ENCODE assay signal across 22 mouse cellular contexts in genomic region chr12:82089288-82089687, GRCm38 (mm10).
A peak's percentile ranks its signal among the peaks of the same experiment; 100 is the strongest.
DNase-seq lines count a peak whose midpoint lies in the region; ATAC-seq and TF ChIP-seq lines count a peak whose summit lies in the region.
"Had no signal": no experiment of that assay in that cellular context is flagged by ENCODE, and none has a peak within 500 bp of the region (broad histone marks: within the 10 kb centered on the region; RNA-seq: fewer than 3 reads in every experiment).

No protein-coding gene starts in this region.

- H3K36me3 ChIP-seq in intestine, postnatal 0 days (ENCODE audit: control insufficient read depth, insufficient read depth): no peaks in the 10 kb centered on the region
- H3K36me3 ChIP-seq in intestine, embryonic 16.5 days (ENCODE audit: control insufficient read depth, insufficient read depth, low read length): no peaks in the 10 kb centered on the region
- no peaks in the 10 kb centered on the region for H3K36me3 ChIP-seq in midbrain, postnatal 0 days (ENCODE audit: insufficient read depth, low read length)
- no peaks in the 10 kb centered on the region for H3K36me3 ChIP-seq in midbrain, embryonic 13.5 days
- H3K36me3 ChIP-seq: forebrain, embryonic 15.5 days; liver, embryonic 15.5 days; midbrain, embryonic 12.5 days had no signal

- no peak for ATAC-seq in intestine, postnatal 0 days
- ATAC-seq in intestine, embryonic 16.5 days: no peak
- ATAC-seq in midbrain, postnatal 0 days (ENCODE audit: low FRiP score): no peak
- no peak for ATAC-seq in midbrain, embryonic 13.5 days
- ATAC-seq: forebrain, embryonic 15.5 days; hindbrain, embryonic 16.5 days had no signal

- no peaks in the 10 kb centered on the region for H3K27me3 ChIP-seq in intestine, postnatal 0 days (replicated peaks; ENCODE audit: control insufficient read depth, insufficient read depth, low read length)
- H3K27me3 ChIP-seq in intestine, embryonic 16.5 days (replicated peaks; ENCODE audit: control insufficient read depth, insufficient read depth, low read length): no peaks in the 10 kb centered on the region
- no peaks in the 10 kb centered on the region for H3K27me3 ChIP-seq in midbrain, postnatal 0 days (ENCODE audit: insufficient read depth, low read length)
- H3K27me3 ChIP-seq in midbrain, embryonic 13.5 days: no peaks in the 10 kb centered on the region
- H3K27me3 ChIP-seq: forebrain, embryonic 15.5 days; liver, embryonic 15.5 days; midbrain, embryonic 12.5 days had no signal

- no peaks in the 10 kb centered on the region for H3K9me3 ChIP-seq in intestine, postnatal 0 days (ENCODE audit: control insufficient read depth)
- no peaks in the 10 kb centered on the region for H3K9me3 ChIP-seq in intestine, embryonic 16.5 days (ENCODE audit: control insufficient read depth, low read length)
- H3K9me3 ChIP-seq in midbrain, postnatal 0 days (ENCODE audit: low read length): no peaks in the 10 kb centered on the region
- no peaks in the 10 kb centered on the region for H3K9me3 ChIP-seq in midbrain, embryonic 13.5 days
- H3K9me3 ChIP-seq: forebrain, embryonic 15.5 days; liver, embryonic 15.5 days; midbrain, embryonic 12.5 days had no signal

- no peak overlapping the region for H3K9ac ChIP-seq in intestine, postnatal 0 days (ENCODE audit: low read depth, low read length)
- no peak overlapping the region for H3K9ac ChIP-seq in intestine, embryonic 16.5 days (ENCODE audit: low read depth, low read length)
- H3K9ac ChIP-seq in midbrain, postnatal 0 days (replicated peaks; ENCODE audit: low read length, poor library complexity, severe bottlenecking): no peak overlapping the region
- no peak overlapping the region for H3K9ac ChIP-seq in midbrain, embryonic 13.5 days (replicated peaks)
- H3K9ac ChIP-seq: forebrain, embryonic 15.5 days; liver, embryonic 15.5 days; midbrain, embryonic 12.5 days had no signal

- H3K4me2 ChIP-seq in intestine, postnatal 0 days (replicated peaks; ENCODE audit: low read depth): no peak overlapping the region
- H3K4me2 ChIP-seq in intestine, embryonic 16.5 days (ENCODE audit: low read depth, low read length): no peak overlapping the region
- no peak overlapping the region for H3K4me2 ChIP-seq in midbrain, postnatal 0 days (ENCODE audit: low read depth, low read length, poor library complexity, severe bottlenecking)
- H3K4me2 ChIP-seq in midbrain, embryonic 13.5 days (replicated peaks): no peak overlapping the region
- H3K4me2 ChIP-seq: forebrain, embryonic 15.5 days; heart, embryonic 11.5 days; liver, embryonic 15.5 days; midbrain, embryonic 12.5 days had no signal

- no peaks in the 10 kb centered on the region for H3K4me1 ChIP-seq in intestine, postnatal 0 days (replicated peaks; ENCODE audit: control insufficient read depth, insufficient read depth, low read length)
- peaks cover 6% of the 10 kb centered on the region; the same call in 1 of the 2 replicates for H3K4me1 ChIP-seq in intestine, embryonic 16.5 days (ENCODE audit: control insufficient read depth, insufficient read depth, low read length)
- H3K4me1 ChIP-seq in midbrain, postnatal 0 days (ENCODE audit: insufficient read depth, low read length): no peaks in the 10 kb centered on the region
- H3K4me1 ChIP-seq in midbrain, embryonic 13.5 days (replicated peaks): peaks cover 22% of the 10 kb centered on the region
- H3K4me1 ChIP-seq: liver, embryonic 15.5 days had no signal

- peak; percentile 28 for TF ChIP-seq CTCF in intestine, postnatal 0 days (IDR thresholded peaks at IDR 0.05; ENCODE audit: low read depth)
- TF ChIP-seq CTCF in midbrain, postnatal 0 days (IDR thresholded peaks at IDR 0.05): peak; percentile 28

- DNase-seq in midbrain, postnatal 0 days (ENCODE audit: low spot score): no peak
- DNase-seq in ZHBTc4 (ENCODE audit: low read depth, low spot score): peak; percentile 65
- no peak for DNase-seq in spleen, postnatal 14 days (ENCODE audit: low spot score in 2 of 2)
- DNase-seq in frontal cortex, adult 2 months (ENCODE audit: extremely low spot score in 1 of 2, low spot score in 1 of 2): no peak
- DNase-seq: adrenal gland, postnatal 36 days; cerebellum, adult 8-10 months; heart, postnatal 36 days; kidney, adult 8-10 months; kidney, postnatal 25 days; layer of hippocampus, postnatal 36 days; left cerebral cortex, postnatal 4 days; thymus, postnatal 14 days had no signal

- 89% methylated on average over 6 of the region's 6 CpGs for WGBS in intestine, postnatal 0 days
- 87% methylated on average over 6 of the region's 6 CpGs for WGBS in intestine, embryonic 16.5 days
- 91% methylated on average over 6 of the region's 6 CpGs for WGBS in midbrain, postnatal 0 days
- WGBS in midbrain, embryonic 13.5 days: 89% methylated on average over 6 of the region's 6 CpGs

- H3K27ac ChIP-seq in intestine, postnatal 0 days (ENCODE audit: low read depth, low read length): no peak overlapping the region
- H3K27ac ChIP-seq in intestine, embryonic 16.5 days (ENCODE audit: low read length): no peak overlapping the region
- no peak overlapping the region for H3K27ac ChIP-seq in midbrain, postnatal 0 days (ENCODE audit: low read depth, low read length)
- no peak overlapping the region for H3K27ac ChIP-seq in midbrain, embryonic 13.5 days
- H3K27ac ChIP-seq: forebrain, embryonic 15.5 days; liver, embryonic 15.5 days; midbrain, embryonic 12.5 days had no signal

- H3K4me3 ChIP-seq in intestine, postnatal 0 days (ENCODE audit: low read depth, low read length): no peak overlapping the region
- H3K4me3 ChIP-seq in intestine, embryonic 16.5 days (ENCODE audit: low read length): no peak overlapping the region
- H3K4me3 ChIP-seq in midbrain, postnatal 0 days (ENCODE audit: low read depth, low read length): no peak overlapping the region
- no peak overlapping the region for H3K4me3 ChIP-seq in midbrain, embryonic 13.5 days (replicated peaks)
- H3K4me3 ChIP-seq: erythroblast, embryonic 14.5 days; forebrain, embryonic 15.5 days; liver, embryonic 15.5 days; midbrain, embryonic 12.5 days; myocyte had no signal
